Mouse (Mus musculus) ovary, postnatal 10 days (tissue): Measurements from ENCODE around the gene 4833439L19Rik.

ENCODE experiments used
- DNase-seq: peaks from one replicate; pipeline ENCODE4 v3.0.0; 2022; ENCODE audit warnings: low spot score

4833439L19Rik gene

DNA sequence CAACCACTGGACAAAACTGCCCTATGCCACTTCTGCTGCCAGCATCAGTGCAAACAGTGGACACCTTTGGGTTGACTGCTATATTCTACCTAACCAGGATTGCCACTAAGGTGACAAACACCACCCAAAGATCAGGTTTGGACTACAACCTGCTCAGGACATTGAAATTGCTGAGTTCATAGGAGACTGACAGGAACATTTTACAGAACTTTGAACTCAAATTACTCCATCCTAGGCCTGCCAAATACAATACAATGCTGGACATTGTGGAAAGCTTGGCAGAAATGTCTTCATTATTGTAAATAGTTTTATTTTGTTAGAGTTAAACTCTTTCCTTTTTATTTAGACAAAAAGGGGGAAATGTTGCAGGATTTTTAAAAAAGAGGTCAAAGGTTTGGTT is 44.1 kb downstream of the 4833439L19Rik start:
- no peak for DNase-seq

GRCm38 (mm10) chr13:54520221-54520620 is 45.0 kb downstream of the 4833439L19Rik start:
- DNase-seq = no peak

- DNase-seq = no peak
Observed at GRCm38 (mm10) chr13:54505920-54506319, 59.3 kb downstream of the 4833439L19Rik start.

- DNase-seq = no peak
Observed at GRCm38 (mm10) chr13:54504611-54505260, 60.5 kb downstream of the 4833439L19Rik start.

GRCm38 (mm10) chr13:54503604-54504521 is 61.4 kb downstream of the 4833439L19Rik start, which contains the start of gene Simc1:
TSS of gene Simc1 (plus strand) at chr13:54503779.
- DNase-seq = peak; percentile 53

DNA sequence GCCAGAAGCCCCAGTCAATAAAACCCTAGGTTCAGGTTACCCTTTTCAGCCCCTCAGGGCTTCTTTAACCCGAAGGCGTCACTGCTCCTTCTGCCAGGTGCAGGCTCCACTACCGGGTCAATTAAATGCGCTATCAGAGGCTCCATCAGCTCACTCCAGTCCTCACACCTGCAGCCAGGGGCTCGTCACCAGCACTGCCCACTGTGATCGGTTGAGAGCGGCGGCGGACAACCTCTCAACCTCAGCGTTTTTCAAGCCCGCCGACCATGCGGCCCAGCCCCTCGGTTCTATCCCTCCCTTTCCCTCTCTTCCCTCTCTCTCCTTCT is 62.0 kb downstream of the 4833439L19Rik start:
- no peak for DNase-seq

DNA sequence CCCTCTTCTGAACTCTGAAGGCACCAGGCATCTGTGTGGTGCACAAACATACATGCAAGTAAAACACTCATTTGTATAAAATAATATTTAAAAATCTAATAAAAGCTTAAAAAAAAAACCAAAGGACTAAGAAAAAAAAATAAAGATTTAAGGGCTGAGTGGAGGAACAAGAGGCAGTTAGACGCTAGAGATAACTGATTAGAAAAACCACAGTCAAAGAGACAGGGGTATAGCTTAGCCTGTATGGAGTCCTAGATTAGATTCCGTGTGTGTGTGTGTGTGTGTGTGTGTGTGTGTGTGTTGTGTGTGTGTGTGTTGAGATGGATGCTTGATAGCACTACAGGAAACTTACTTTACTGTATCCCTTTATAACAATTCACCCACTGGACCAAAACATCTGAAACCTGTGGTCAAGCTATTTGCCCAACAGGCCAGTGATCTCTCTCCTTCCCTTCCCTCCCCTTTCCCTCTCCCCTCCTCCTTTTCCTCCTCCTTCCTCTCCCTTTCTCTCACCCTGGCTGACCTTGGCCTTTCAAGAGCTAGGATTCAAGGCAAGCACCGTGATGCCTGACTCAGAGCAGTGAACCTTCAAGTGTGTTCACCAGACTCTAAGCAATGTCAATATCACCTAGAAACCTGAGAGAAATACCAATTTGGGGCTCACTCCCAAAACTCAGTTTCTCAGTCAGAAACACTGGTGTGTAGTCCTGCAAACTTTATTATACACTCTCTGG is 63.1 kb downstream of the 4833439L19Rik start:
- no peak for DNase-seq

- DNase-seq = no peak
Observed at GRCm38 (mm10) chr13:54501352-54501751, 63.9 kb downstream of the 4833439L19Rik start.
